Mouse (Mus musculus): ENCODE results near the gene Maff. TPM values are rescaled to one million over a fixed set of nuclear protein-coding genes. Genes with fewer than 3 reads are reported as not detected.
A peak's percentile ranks its signal among the peaks of the same experiment; 100 is the strongest.

The Maff gene
- polyA plus RNA-seq, 1 experiment from 2014 or later, result 7.3 TPM

GRCm38 (mm10) chr15:79357974-79358690 lies 11.7 kb downstream of the Maff start:
- H3K4me3 ChIP-seq (replicated peaks; ENCODE audit: low read depth, low read length), result peak overlapping the region; percentile 32; the same call in 1 of the 2 replicates
- no peak overlapping the region for H3K9ac ChIP-seq (ENCODE audit: low read depth, low read length)
- WGBS, result 26% methylated on average over 12 of the region's 12 CpGs
- H3K36me3 ChIP-seq (ENCODE audit: insufficient read depth, low read length), result peaks cover 13% of the 10 kb centered on the region; the same call in 1 of the 2 replicates
- H3K9me3 ChIP-seq (replicated peaks; ENCODE audit: low read length), result no peaks in the 10 kb centered on the region
- ATAC-seq (replicated peaks; ENCODE audit: low FRiP score, low read depth) (peak; percentile 6; the same call in 1 of the 2 replicates), DNase-seq (ENCODE audit: low spot score) (peak; percentile 55)
- peaks cover 37% of the 10 kb centered on the region for H3K4me1 ChIP-seq (replicated peaks; ENCODE audit: insufficient read depth, low read length)
- H3K27ac ChIP-seq, result peak overlapping the region; percentile 88
- H3K27me3 ChIP-seq (ENCODE audit: insufficient read depth, low read length), result no peaks in the 10 kb centered on the region
- TF ChIP-seq CTCF (IDR thresholded peaks at IDR 0.05; ENCODE audit: low read depth), result no peak
- H3K4me2 ChIP-seq (ENCODE audit: low read length), result peak overlapping the region; percentile 68

- no peaks in the 10 kb centered on the region for H3K27me3 ChIP-seq (ENCODE audit: insufficient read depth, low read length)
- DNase-seq (ENCODE audit: low spot score) (peak; percentile 69), ATAC-seq (replicated peaks; ENCODE audit: low FRiP score, low read depth) (peak; percentile 65)
- no peak overlapping the region for H3K9ac ChIP-seq (ENCODE audit: low read depth, low read length)
- peak overlapping the region; percentile 70 for H3K27ac ChIP-seq
- H3K36me3 ChIP-seq (ENCODE audit: insufficient read depth, low read length), result peaks cover 24% of the 10 kb centered on the region; the same call in 1 of the 2 replicates
- 8% methylated on average over 6 of the region's 6 CpGs for WGBS
- H3K4me3 ChIP-seq (replicated peaks; ENCODE audit: low read depth, low read length), result no peak overlapping the region
- no peak overlapping the region for H3K4me2 ChIP-seq (ENCODE audit: low read length)
- H3K4me1 ChIP-seq (replicated peaks; ENCODE audit: insufficient read depth, low read length), result peaks cover 37% of the 10 kb centered on the region
- no peaks in the 10 kb centered on the region for H3K9me3 ChIP-seq (replicated peaks; ENCODE audit: low read length)
- TF ChIP-seq CTCF (IDR thresholded peaks at IDR 0.05; ENCODE audit: low read depth), result no peak
These were observed 13.5 kb downstream of the Maff start for GRCm38 (mm10) chr15:79359954-79360353.

- Histone ChIP-seq H3K36me3 (ENCODE audit: insufficient read depth, low read length) (peaks cover 29% of the 10 kb centered on the region; the same call in 1 of the 2 replicates), H3K4me1 (replicated peaks; ENCODE audit: insufficient read depth, low read length) (peaks cover 37% of the 10 kb centered on the region), H3K9ac (ENCODE audit: low read depth, low read length) (no peak overlapping the region), H3K27me3 (ENCODE audit: insufficient read depth, low read length) (no peaks in the 10 kb centered on the region), H3K27ac (peak overlapping the region; percentile 70; the same call in 1 of the 2 replicates), H3K4me3 (replicated peaks; ENCODE audit: low read depth, low read length) (no peak overlapping the region), H3K4me2 (ENCODE audit: low read length) (no peak overlapping the region), H3K9me3 (replicated peaks; ENCODE audit: low read length) (no peaks in the 10 kb centered on the region)
- WGBS, result 32% methylated on average over 7 of the region's 7 CpGs
- TF ChIP-seq CTCF (IDR thresholded peaks at IDR 0.05; ENCODE audit: low read depth), result no peak
- no peak for DNase-seq (ENCODE audit: low spot score)
- ATAC-seq (replicated peaks; ENCODE audit: low FRiP score, low read depth), result no peak
These were observed 13.9 kb downstream of the Maff start for GRCm38 (mm10) chr15:79360371-79360770.

GRCm38 (mm10) chr15:79361023-79361422 lies 14.6 kb downstream of the Maff start:
- ATAC-seq (replicated peaks; ENCODE audit: low FRiP score, low read depth) (no peak), DNase-seq (ENCODE audit: low spot score) (no peak)
- H3K4me1 ChIP-seq (replicated peaks; ENCODE audit: insufficient read depth, low read length), result peaks cover 33% of the 10 kb centered on the region
- peaks cover 34% of the 10 kb centered on the region; the same call in 1 of the 2 replicates for H3K36me3 ChIP-seq (ENCODE audit: insufficient read depth, low read length)
- peak overlapping the region; percentile 38; the same call in 1 of the 2 replicates for H3K27ac ChIP-seq
- no peak overlapping the region for H3K4me2 ChIP-seq (ENCODE audit: low read length)
- H3K4me3 ChIP-seq (replicated peaks; ENCODE audit: low read depth, low read length), result no peak overlapping the region
- WGBS, result 46% methylated on average over 4 of the region's 4 CpGs
- no peaks in the 10 kb centered on the region for H3K9me3 ChIP-seq (replicated peaks; ENCODE audit: low read length)
- no peaks in the 10 kb centered on the region for H3K27me3 ChIP-seq (ENCODE audit: insufficient read depth, low read length)
- TF ChIP-seq CTCF (IDR thresholded peaks at IDR 0.05; ENCODE audit: low read depth), result no peak
- no peak overlapping the region for H3K9ac ChIP-seq (ENCODE audit: low read depth, low read length)

GRCm38 (mm10) chr15:79364120-79364519 lies 17.7 kb downstream of the Maff start:
- H3K9ac ChIP-seq (ENCODE audit: low read depth, low read length), result no peak overlapping the region
- no peaks in the 10 kb centered on the region for H3K9me3 ChIP-seq (replicated peaks; ENCODE audit: low read length)
- no peaks in the 10 kb centered on the region for H3K27me3 ChIP-seq (ENCODE audit: insufficient read depth, low read length)
- no peak overlapping the region for H3K4me3 ChIP-seq (replicated peaks; ENCODE audit: low read depth, low read length)
- DNase-seq (ENCODE audit: low spot score) (no peak), ATAC-seq (replicated peaks; ENCODE audit: low FRiP score, low read depth) (no peak)
- H3K36me3 ChIP-seq (ENCODE audit: insufficient read depth, low read length), result peaks cover 37% of the 10 kb centered on the region
- TF ChIP-seq CTCF (IDR thresholded peaks at IDR 0.05; ENCODE audit: low read depth), result no peak
- no peak overlapping the region for H3K4me2 ChIP-seq (ENCODE audit: low read length)
- WGBS, result 61% methylated on average over 6 of the region's 6 CpGs
- H3K27ac ChIP-seq, result no peak overlapping the region
- peaks cover 31% of the 10 kb centered on the region for H3K4me1 ChIP-seq (replicated peaks; ENCODE audit: insufficient read depth, low read length)

- ATAC-seq (replicated peaks; ENCODE audit: low FRiP score, low read depth), result no peak
These were observed 18.6 kb downstream of the Maff start for GRCm38 (mm10) chr15:79365068-79365467.

More at GRCm38 (mm10) chr15:79365068-79365467, 18.6 kb downstream of the Maff start:
- Histone ChIP-seq H3K4me3 (replicated peaks; ENCODE audit: low read depth, low read length) (no peak overlapping the region), H3K27ac (no peak overlapping the region), H3K4me2 (ENCODE audit: low read length) (no peak overlapping the region), H3K27me3 (ENCODE audit: insufficient read depth, low read length) (no peaks in the 10 kb centered on the region), H3K9ac (ENCODE audit: low read depth, low read length) (no peak overlapping the region), H3K4me1 (replicated peaks; ENCODE audit: insufficient read depth, low read length) (peaks cover 31% of the 10 kb centered on the region), H3K36me3 (ENCODE audit: insufficient read depth, low read length) (peaks cover 37% of the 10 kb centered on the region), H3K9me3 (replicated peaks; ENCODE audit: low read length) (no peaks in the 10 kb centered on the region)
- DNase-seq (ENCODE audit: low spot score), result no peak
- TF ChIP-seq CTCF (IDR thresholded peaks at IDR 0.05; ENCODE audit: low read depth), result no peak
- 95% methylated on average over 12 of the region's 12 CpGs for WGBS

Data from kidney, postnatal 0 days (tissue).